12 mouse cellular contexts compared by ENCODE assay signal in the genomic region with DNA sequence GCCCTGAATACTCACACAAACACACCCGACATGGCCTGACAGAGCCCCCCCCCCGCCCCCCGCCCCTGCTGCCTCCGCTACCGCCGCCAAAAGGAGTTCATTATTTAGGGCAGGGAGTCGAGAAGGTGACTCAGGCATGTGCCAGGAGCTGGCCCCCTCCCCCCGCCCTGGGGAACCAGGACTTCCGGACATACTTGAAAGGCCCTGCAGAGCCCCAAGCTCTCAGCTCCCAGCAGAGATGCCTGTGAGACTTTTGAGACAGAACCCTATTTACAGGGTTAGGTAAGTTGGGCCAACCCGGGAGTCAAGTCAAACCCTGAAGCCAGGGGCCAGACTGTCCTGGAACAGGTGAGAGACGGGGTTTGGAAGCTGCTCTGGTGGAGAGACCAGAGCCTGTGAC. TPM values are rescaled to one million over a fixed set of nuclear protein-coding genes. Genes with fewer than 3 reads are reported as not detected.
DNase-seq lines count a peak whose midpoint lies in the region; ATAC-seq lines count a peak whose summit lies in the region.
"Had no signal": no experiment of that assay in that cellular context is flagged by ENCODE, and none has a peak within 500 bp of the region (broad histone marks: within the 10 kb centered on the region; RNA-seq: fewer than 3 reads in every experiment).

No protein-coding gene starts in this region.

- peak overlapping the region; percentile 79 for H3K4me2 ChIP-seq in heart, embryonic 13.5 days
- H3K4me2 ChIP-seq in midbrain, embryonic 15.5 days, result no peak overlapping the region
- H3K4me2 ChIP-seq in neural tube, embryonic 15.5 days, result peak overlapping the region; percentile 61; the same call in 1 of the 2 replicates

- no peak for ATAC-seq in heart, embryonic 13.5 days (ENCODE audit: extremely low read depth, insufficient number of reproducible peaks, low FRiP score, low TSS enrichment)
- no peak for ATAC-seq in midbrain, embryonic 15.5 days (replicated peaks)
- ATAC-seq in neural tube, embryonic 15.5 days (ENCODE audit: low FRiP score), result no peak
- ATAC-seq: activated CD4-positive, CD25-positive, alpha-beta regulatory T cell, adult 4 months had no signal

- DNase-seq in heart, adult 8-10 months (ENCODE audit: low spot score), result no peak
- DNase-seq in midbrain, embryonic 10.5 days (ENCODE audit: low spot score), result no peak
- peak; percentile 22 for DNase-seq in induced T-regulatory cell, adult 2 months (ENCODE audit: low read depth)
- no peak for DNase-seq in right cerebral cortex, postnatal 36 days (ENCODE audit: low spot score in 2 of 2)
- DNase-seq: gastrocnemius, postnatal 25 days; retina, postnatal 1 day had no signal

- WGBS in heart, embryonic 13.5 days, result 44% methylated on average over 11 of the region's 11 CpGs
- WGBS in midbrain, embryonic 10.5 days, result 36% methylated on average over 11 of the region's 11 CpGs
- WGBS in midbrain, embryonic 15.5 days, result 55% methylated on average over 11 of the region's 11 CpGs
- WGBS in neural tube, embryonic 15.5 days, result 42% methylated on average over 11 of the region's 11 CpGs

- peaks cover 48% of the 10 kb centered on the region for H3K4me1 ChIP-seq in heart, embryonic 13.5 days
- H3K4me1 ChIP-seq in midbrain, embryonic 10.5 days, result peaks cover 69% of the 10 kb centered on the region
- peaks cover 9% of the 10 kb centered on the region; the same call in 1 of the 2 replicates for H3K4me1 ChIP-seq in midbrain, embryonic 15.5 days
- peaks cover 33% of the 10 kb centered on the region for H3K4me1 ChIP-seq in neural tube, embryonic 15.5 days

- peak overlapping the region; percentile 71; the same call in 1 of the 2 replicates for H3K4me3 ChIP-seq in heart, embryonic 13.5 days
- peak overlapping the region; percentile 59; the same call in 1 of the 2 replicates for H3K4me3 ChIP-seq in midbrain, embryonic 10.5 days
- no peak overlapping the region for H3K4me3 ChIP-seq in midbrain, embryonic 15.5 days
- H3K4me3 ChIP-seq in neural tube, embryonic 15.5 days (replicated peaks), result no peak overlapping the region

- H3K36me3 ChIP-seq in heart, embryonic 13.5 days, result peaks cover 3% of the 10 kb centered on the region; the same call in 1 of the 2 replicates
- peaks cover 10% of the 10 kb centered on the region for H3K36me3 ChIP-seq in midbrain, embryonic 10.5 days
- no peaks in the 10 kb centered on the region for H3K36me3 ChIP-seq in midbrain, embryonic 15.5 days (replicated peaks)
- H3K36me3 ChIP-seq in neural tube, embryonic 15.5 days, result no peaks in the 10 kb centered on the region

- H3K9ac ChIP-seq in heart, embryonic 13.5 days, result peak overlapping the region; percentile 72
- H3K9ac ChIP-seq in midbrain, embryonic 15.5 days, result no peak overlapping the region
- no peak overlapping the region for H3K9ac ChIP-seq in neural tube, embryonic 15.5 days (replicated peaks)

- peaks cover 10% of the 10 kb centered on the region; the same call in 1 of the 2 replicates for H3K27me3 ChIP-seq in heart, embryonic 13.5 days (replicated peaks)
- peaks cover 77% of the 10 kb centered on the region for H3K27me3 ChIP-seq in midbrain, embryonic 10.5 days (ENCODE audit: low read depth, poor library complexity, severe bottlenecking)
- no peaks in the 10 kb centered on the region for H3K27me3 ChIP-seq in midbrain, embryonic 15.5 days (replicated peaks)
- 0 out of 2 replicates have a peak, but pooled peaks cover 3% of the 10 kb centered on the region for H3K27me3 ChIP-seq in neural tube, embryonic 15.5 days (replicated peaks)

- peaks cover 21% of the 10 kb centered on the region for H3K9me3 ChIP-seq in heart, embryonic 13.5 days
- H3K9me3 ChIP-seq in midbrain, embryonic 10.5 days (replicated peaks), result peaks cover 55% of the 10 kb centered on the region
- H3K9me3 ChIP-seq in midbrain, embryonic 15.5 days, result 0 out of 2 replicates have a peak, but pooled peaks cover 2% of the 10 kb centered on the region
- 0 out of 2 replicates have a peak, but pooled peaks cover 3% of the 10 kb centered on the region for H3K9me3 ChIP-seq in neural tube, embryonic 15.5 days (replicated peaks)

- peak overlapping the region; percentile 72 for H3K27ac ChIP-seq in heart, embryonic 13.5 days (replicated peaks)
- H3K27ac ChIP-seq in midbrain, embryonic 10.5 days (replicated peaks), result peak overlapping the region; percentile 78
- no peak overlapping the region for H3K27ac ChIP-seq in midbrain, embryonic 15.5 days
- no peak overlapping the region for H3K27ac ChIP-seq in neural tube, embryonic 15.5 days (replicated peaks)
- H3K27ac ChIP-seq: kidney, postnatal 0 days had no signal

RNA-seq across cellular contexts. Expression of a gene that starts 1.1 kb away (rescaled TPM):
- 621 and 622 TPM in 2 replicates for polyA plus RNA-seq in heart, embryonic 13.5 days (2015; fragmentation: Nextera tagmentation; extraction: Ambion mirVana)
- total RNA-seq in heart, adult 8-10 months (2022), result 10 to 100 TPM; 27.9 to 44.7 (median 34.9) TPM
- polyA plus RNA-seq in midbrain, embryonic 10.5 days (2016; fragmentation: Nextera tagmentation; extraction: Ambion mirVana), result 329 and 443 TPM in 2 replicates
- polyA plus RNA-seq in midbrain, embryonic 15.5 days (2015; fragmentation: Nextera tagmentation; extraction: Ambion mirVana), result 288 and 345 TPM in 2 replicates
- 275 and 292 TPM in 2 replicates for polyA plus RNA-seq in neural tube, embryonic 15.5 days (2015; fragmentation: Nextera tagmentation; extraction: Ambion mirVana)

RNA-seq across cellular contexts. Expression of a gene that starts 11.6 kb away (rescaled TPM):
- 0.90 and 1.3 TPM in 2 replicates for polyA plus RNA-seq in heart, embryonic 13.5 days (2015; fragmentation: Nextera tagmentation; extraction: Ambion mirVana)
- under 1 TPM; 0.52 to 0.85 (median 0.54) TPM for total RNA-seq in heart, adult 8-10 months (2022)
- polyA plus RNA-seq in midbrain, embryonic 10.5 days (2016; fragmentation: Nextera tagmentation; extraction: Ambion mirVana), result 0.17 and 0.20 TPM in 2 replicates
- polyA plus RNA-seq in midbrain, embryonic 15.5 days (2015; fragmentation: Nextera tagmentation; extraction: Ambion mirVana), result 0.97 and 1.0 TPM in 2 replicates
- polyA plus RNA-seq in neural tube, embryonic 15.5 days (2015; fragmentation: Nextera tagmentation; extraction: Ambion mirVana), result 0.61 and 2.0 TPM in 2 replicates

RNA-seq across cellular contexts. Expression of a gene that starts 41.0 kb away (rescaled TPM):
- 1.2 and 2.3 TPM in 2 replicates for polyA plus RNA-seq in heart, embryonic 13.5 days (2015; fragmentation: Nextera tagmentation; extraction: Ambion mirVana)
- total RNA-seq in heart, adult 8-10 months (2022), result not detected
- polyA plus RNA-seq in midbrain, embryonic 10.5 days (2016; fragmentation: Nextera tagmentation; extraction: Ambion mirVana), result 0.43 and 0.96 TPM in 2 replicates
- polyA plus RNA-seq in midbrain, embryonic 15.5 days (2015; fragmentation: Nextera tagmentation; extraction: Ambion mirVana), result 0.51 and 0.66 TPM in 2 replicates
- 1.0 and 1.3 TPM in 2 replicates for polyA plus RNA-seq in neural tube, embryonic 15.5 days (2015; fragmentation: Nextera tagmentation; extraction: Ambion mirVana)
- total RNA-seq: gastrocnemius, postnatal 25 days; left cerebral cortex, postnatal 14 days had no signal
- polyA plus RNA-seq: activated CD4-positive, CD25-positive, alpha-beta regulatory T cell, adult 4 months had no signal

Comparison
In these comparisons a context has a peak if more than half of its experiments do, and no peak if none do; other contexts are left out.
1. H3K27ac ChIP-seq: peak in heart, embryonic 13.5 days (single experiment) and midbrain, embryonic 10.5 days (single experiment); none in midbrain, embryonic 15.5 days (single experiment) and neural tube, embryonic 15.5 days (single experiment).
2. H3K4me3 ChIP-seq: peak in heart, embryonic 13.5 days (single experiment) and midbrain, embryonic 10.5 days (single experiment); none in midbrain, embryonic 15.5 days (single experiment) and neural tube, embryonic 15.5 days (single experiment).